Mouse (Mus musculus) left cerebral cortex, adult 18-20 months (tissue): ENCODE measurements around the gene Cyyr1. TPM values are rescaled to one million over a fixed set of nuclear protein-coding genes. Genes with fewer than 3 reads are reported as not detected.

ENCODE experiments used
- DNase-seq, 2 experiments: peaks; one replicate each; pipeline ENCODE4 v3.0.0; 2021 to 2022; ENCODE audit warnings: low spot score in 2 of 2, mixed read lengths in 1 of 2
- total RNA-seq, 2 experiments: library from RNA; stranded (reverse); gene quantifications; 2 replicates each; pipeline ENCODE4 v1.2.3; 2021

Cyyr1 gene
- total RNA-seq, 2 experiments from 2014 or later: 4.2 to 4.5 TPM

GRCm38 (mm10) chr16:85474552-85475071, 78.6 kb downstream of the Cyyr1 start:
- no peak for DNase-seq

- DNase-seq: no peak
Observed at GRCm38 (mm10) chr16:85470057-85470456, 83.1 kb downstream of the Cyyr1 start.

DNA sequence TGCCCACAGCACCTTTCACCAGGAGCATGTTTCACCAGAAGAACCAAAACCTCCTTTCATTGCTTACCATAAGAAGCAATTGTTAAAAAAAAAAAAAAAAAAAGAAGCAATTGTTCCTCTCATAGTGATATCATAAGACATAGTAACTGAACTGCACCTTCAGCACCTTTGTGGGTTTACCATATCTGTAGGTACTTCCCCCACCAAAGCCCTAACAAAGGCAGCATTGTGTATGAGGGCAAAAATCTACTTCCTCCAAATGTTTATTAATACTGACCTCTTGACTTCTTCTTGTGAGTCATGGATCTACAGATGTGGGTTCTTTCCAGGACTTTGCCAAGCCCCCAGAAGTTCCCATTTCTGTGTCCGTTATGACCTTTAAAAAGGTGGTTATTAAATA, 98.2 kb downstream of the Cyyr1 start:
- no peak for DNase-seq

DNA sequence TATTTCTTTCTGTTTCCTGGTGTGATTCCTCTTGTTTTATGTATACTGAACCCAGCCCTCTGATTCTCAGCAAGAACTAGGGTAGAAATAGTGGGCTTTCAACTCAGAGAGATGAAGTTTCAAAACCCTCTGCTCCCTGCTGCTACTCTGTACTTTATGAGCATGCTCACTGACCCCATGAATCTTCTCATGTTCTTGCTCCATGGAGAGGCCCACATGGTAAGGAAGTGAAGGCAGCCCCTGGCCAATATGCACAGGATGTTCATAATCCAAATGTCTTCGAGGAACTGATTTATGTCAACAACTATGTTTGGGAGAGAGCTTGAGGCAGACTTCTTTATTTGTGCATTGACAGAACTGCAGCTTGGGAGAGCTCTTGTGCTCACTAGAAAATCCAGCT, 106.9 kb downstream of the Cyyr1 start:
- no peak for DNase-seq

GRCm38 (mm10) chr16:85445801-85446200, 107.4 kb downstream of the Cyyr1 start:
- no peak for DNase-seq

- peak; percentile 71 for DNase-seq
Observed at GRCm38 (mm10) chr16:85435427-85435826, 117.8 kb downstream of the Cyyr1 start.

GRCm38 (mm10) chr16:85429173-85429572, 124.0 kb downstream of the Cyyr1 start:
- DNase-seq: peak in 1 of 2 experiments; percentile 2

DNA sequence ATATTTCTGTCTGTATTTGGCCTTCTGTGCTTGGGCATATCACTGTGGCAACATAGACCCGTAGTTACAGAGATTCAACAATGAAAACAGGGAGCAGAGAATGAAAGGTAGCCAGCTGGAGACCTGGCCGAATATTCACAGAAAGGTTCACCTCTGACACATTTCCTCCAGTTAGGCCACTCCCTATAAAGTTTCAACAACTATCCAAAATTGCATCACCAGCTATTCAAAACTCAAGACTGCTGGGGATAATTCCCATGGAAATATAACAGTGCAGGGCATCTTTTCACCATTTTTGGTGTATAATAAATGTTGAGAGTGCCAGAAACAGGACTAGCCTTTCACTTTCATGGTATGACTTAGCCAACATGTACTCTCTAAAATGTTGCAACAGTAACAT, 130.3 kb downstream of the Cyyr1 start:
- DNase-seq: no peak

GRCm38 (mm10) chr16:85415415-85415814, 137.8 kb downstream of the Cyyr1 start:
- DNase-seq: no peak

GRCm38 (mm10) chr16:85393430-85393948, 159.7 kb downstream of the Cyyr1 start:
- DNase-seq: no peak

DNA sequence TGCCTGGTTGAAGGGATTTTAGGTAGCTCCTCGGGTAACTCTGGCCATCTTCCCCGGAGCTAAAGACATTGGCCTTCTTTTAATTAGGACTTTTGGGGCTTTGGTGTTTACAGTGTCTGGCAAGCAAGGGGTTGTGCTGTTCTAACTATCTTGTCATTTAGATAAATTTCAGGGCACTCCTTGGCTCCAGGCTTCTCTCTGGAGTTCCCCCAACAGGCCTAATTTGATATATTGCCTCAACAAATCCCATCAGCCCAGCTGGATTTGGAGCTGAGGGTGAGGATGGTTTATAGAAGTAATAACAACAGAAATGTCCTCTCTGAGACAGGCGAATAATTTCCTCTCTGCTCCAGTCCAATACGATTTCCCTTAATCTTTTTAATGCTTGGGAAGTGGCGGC, 166.4 kb downstream of the Cyyr1 start:
- no peak for DNase-seq

Other genes starting within 250 kb of the Cyyr1 start
- 10 to 100 TPM in 1 of 2 experiments, 1 to 10 TPM in 1; 9.2 to 10.0 TPM for gene Adamts1, start 249.7 kb upstream of the Cyyr1 start, total RNA-seq